Mouse (Mus musculus): ENCODE measurements around the gene Exoc6b. TPM values are rescaled to one million over a fixed set of nuclear protein-coding genes. Genes with fewer than 3 reads are reported as not detected.

Gene Exoc6b
- polyA plus RNA-seq, 1 experiment, result 5.8 TPM

DNA sequence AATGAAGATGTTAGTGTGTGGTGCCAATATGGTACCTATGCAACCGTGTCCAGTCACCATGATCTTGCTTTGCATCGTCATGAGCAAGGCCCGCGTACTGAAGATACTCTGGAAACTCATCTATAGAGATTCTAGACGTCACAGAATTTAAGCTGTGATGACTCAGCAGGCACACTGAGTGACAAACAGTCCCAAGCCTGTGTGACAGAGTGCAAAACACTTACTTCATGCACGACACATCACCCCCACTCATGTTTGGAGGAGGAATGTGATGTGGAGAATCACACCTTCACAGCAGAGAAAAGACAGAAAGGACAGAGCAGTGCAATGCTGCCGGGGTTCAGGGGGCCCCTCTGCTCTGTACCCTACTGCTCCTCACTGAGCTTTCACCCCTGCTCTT lies 261.8 kb downstream of the Exoc6b start:
- no peak for TF ChIP-seq POLR2A (IDR thresholded peaks at IDR 0.05; ENCODE audit: borderline replicate concordance, control insufficient read depth, low read depth, low read length)
- 84% methylated on average over 7 of the region's 7 CpGs for WGBS
- H3K27ac ChIP-seq (ENCODE audit: control insufficient read depth, insufficient read depth, low read depth, low read length, poor library complexity), result no peak overlapping the region
- H3K4me1 ChIP-seq (ENCODE audit: control insufficient read depth, insufficient read depth, low read length), result no peaks in the 10 kb centered on the region
- no peak overlapping the region for H3K4me3 ChIP-seq (replicated peaks; ENCODE audit: control insufficient read depth, low read depth, low read length)

DNA sequence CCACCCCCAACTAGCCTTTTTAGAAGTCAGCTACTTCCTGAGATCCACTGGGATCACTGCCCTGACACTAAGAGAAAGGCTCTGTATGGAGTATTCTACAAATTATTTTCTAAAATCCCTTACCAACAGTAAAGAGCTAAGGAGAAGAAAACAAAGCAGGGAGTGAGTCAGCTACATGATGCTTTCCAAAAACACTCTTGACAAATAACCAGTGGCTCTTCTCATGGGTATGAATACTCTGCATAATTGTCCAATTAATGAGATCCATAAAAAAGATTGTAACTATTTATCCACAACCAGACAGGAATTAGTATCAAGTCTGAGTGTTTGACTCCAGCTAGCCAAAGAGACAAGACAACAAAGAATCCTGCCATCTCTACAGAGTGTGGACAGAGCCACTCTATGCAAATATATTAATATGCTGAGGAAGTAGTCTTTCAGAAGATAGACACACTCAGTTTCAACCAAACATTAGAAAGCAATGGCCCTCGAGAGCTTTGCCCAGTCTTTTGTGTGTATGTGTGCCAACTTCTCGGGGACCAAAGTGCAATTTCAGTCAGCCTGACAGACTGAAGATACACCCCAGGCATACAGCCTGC lies 263.1 kb downstream of the Exoc6b start:
- WGBS, result 70% methylated on average over 2 of the region's 2 CpGs
- Histone ChIP-seq H3K4me3 (replicated peaks; ENCODE audit: control insufficient read depth, low read depth, low read length) (no peak overlapping the region), H3K4me1 (ENCODE audit: control insufficient read depth, insufficient read depth, low read length) (no peaks in the 10 kb centered on the region), H3K27ac (ENCODE audit: control insufficient read depth, insufficient read depth, low read depth, low read length, poor library complexity) (no peak overlapping the region)
- TF ChIP-seq POLR2A (IDR thresholded peaks at IDR 0.05; ENCODE audit: borderline replicate concordance, control insufficient read depth, low read depth, low read length), result no peak
- TF ChIP-seq CTCF (IDR thresholded peaks at IDR 0.05; ENCODE audit: control insufficient read depth, insufficient read depth, low read length), result no peak

DNA sequence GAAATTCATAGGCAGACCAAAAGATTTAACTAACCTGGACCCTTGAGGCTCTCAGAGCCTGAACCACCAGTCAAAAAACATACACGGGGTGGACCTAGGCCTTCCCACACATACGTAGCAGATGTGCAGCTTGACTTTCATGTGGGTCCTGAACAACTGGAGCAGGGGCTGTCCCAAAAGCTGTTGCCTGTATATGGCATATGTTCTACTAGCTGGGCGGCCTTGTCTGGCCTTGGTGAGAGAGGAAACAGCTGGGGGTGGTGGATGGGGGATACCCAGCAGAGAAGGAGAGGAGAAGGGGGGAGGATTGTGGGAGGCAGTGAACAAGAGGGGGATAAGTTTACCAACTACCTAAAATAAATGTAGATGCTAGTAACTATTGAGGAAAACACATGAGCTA lies 270.6 kb downstream of the Exoc6b start:
- H3K27ac ChIP-seq (ENCODE audit: control insufficient read depth, insufficient read depth, low read depth, low read length, poor library complexity), result no peak overlapping the region
- H3K4me1 ChIP-seq (ENCODE audit: control insufficient read depth, insufficient read depth, low read length), result no peaks in the 10 kb centered on the region
- no peak for TF ChIP-seq POLR2A (IDR thresholded peaks at IDR 0.05; ENCODE audit: borderline replicate concordance, control insufficient read depth, low read depth, low read length)
- WGBS, result 73% methylated on average over 3 of the region's 3 CpGs
- H3K4me3 ChIP-seq (replicated peaks; ENCODE audit: control insufficient read depth, low read depth, low read length), result no peak overlapping the region

DNA sequence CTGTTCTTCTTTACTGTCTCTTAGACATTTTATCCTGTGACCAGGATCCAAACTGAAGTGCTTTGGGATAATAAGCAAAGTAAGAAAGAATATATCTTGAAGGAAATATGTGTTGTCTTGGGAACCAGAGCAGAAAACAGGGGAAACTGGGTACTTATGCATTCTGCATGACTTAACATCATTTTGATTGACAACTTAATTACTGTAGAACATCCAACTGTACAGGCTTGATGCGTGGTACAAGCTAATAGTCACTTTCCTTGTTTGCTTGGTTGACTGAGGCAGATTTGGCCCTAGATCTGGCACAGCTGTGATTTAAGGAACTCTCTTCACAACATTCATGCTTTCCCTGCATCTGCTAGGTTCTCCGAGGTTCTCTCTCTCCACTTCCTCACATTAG lies 285.3 kb downstream of the Exoc6b start:
- WGBS, result 88% methylated on average over 2 of the region's 2 CpGs
- Histone ChIP-seq H3K4me3 (replicated peaks; ENCODE audit: control insufficient read depth, low read depth, low read length) (no peak overlapping the region), H3K27ac (ENCODE audit: control insufficient read depth, insufficient read depth, low read depth, low read length, poor library complexity) (no peak overlapping the region), H3K4me1 (ENCODE audit: control insufficient read depth, insufficient read depth, low read length) (no peaks in the 10 kb centered on the region)
- no peak for TF ChIP-seq CTCF (IDR thresholded peaks at IDR 0.05; ENCODE audit: control insufficient read depth, insufficient read depth, low read length)
- no peak for TF ChIP-seq POLR2A (IDR thresholded peaks at IDR 0.05; ENCODE audit: borderline replicate concordance, control insufficient read depth, low read depth, low read length)

DNA sequence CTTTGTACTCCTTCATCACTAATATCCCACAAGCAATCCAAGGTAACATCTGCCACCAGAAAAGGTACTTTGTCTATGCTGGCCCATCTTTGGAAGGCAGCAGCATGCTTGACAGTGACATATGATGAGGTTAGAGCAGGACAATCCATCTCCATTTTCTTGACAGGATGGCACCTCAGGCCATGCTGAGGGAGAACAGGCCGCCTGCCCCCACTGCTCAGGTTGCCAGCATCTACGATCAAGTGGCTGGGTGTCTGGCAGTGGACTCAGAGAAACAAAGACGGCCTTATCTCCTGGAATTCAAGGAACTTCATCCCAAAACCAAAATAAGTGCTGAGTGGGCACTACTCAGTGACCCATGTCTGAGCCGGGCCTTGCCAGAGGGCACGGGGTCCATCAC lies 289.3 kb downstream of the Exoc6b start:
- H3K4me1 ChIP-seq (ENCODE audit: control insufficient read depth, insufficient read depth, low read length), result no peaks in the 10 kb centered on the region

DNA sequence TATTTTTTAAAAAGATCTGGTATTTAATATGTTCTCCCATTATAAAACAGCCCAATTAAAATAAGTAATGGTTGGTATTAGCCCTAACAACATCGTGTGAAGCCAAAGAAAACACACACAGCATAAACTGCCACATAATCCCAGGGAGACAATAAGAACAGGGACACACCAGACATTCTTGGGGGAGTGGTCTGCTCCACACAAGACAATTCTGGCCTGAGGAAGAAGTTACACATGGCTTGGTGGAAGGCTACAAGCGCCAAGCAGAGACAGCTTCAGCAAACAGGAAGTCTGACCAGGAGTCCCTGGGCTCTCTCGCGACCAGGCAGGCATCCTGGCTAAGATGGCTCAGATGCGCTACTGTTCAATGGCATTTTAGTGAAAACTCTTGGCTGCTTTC lies 290.3 kb downstream of the Exoc6b start:
- 70% methylated on average over 5 of the region's 5 CpGs for WGBS
- no peak overlapping the region for H3K4me3 ChIP-seq (replicated peaks; ENCODE audit: control insufficient read depth, low read depth, low read length)
- TF ChIP-seq CTCF (IDR thresholded peaks at IDR 0.05; ENCODE audit: control insufficient read depth, insufficient read depth, low read length) (no peak), POLR2A (IDR thresholded peaks at IDR 0.05; ENCODE audit: borderline replicate concordance, control insufficient read depth, low read depth, low read length) (no peak)
- no peak overlapping the region for H3K27ac ChIP-seq (ENCODE audit: control insufficient read depth, insufficient read depth, low read depth, low read length, poor library complexity)
- no peaks in the 10 kb centered on the region for H3K4me1 ChIP-seq (ENCODE audit: control insufficient read depth, insufficient read depth, low read length)

More for the DNA sequence above, 289.3 kb downstream of the Exoc6b start:
- Histone ChIP-seq H3K4me3 (replicated peaks; ENCODE audit: control insufficient read depth, low read depth, low read length) (no peak overlapping the region), H3K27ac (ENCODE audit: control insufficient read depth, insufficient read depth, low read depth, low read length, poor library complexity) (no peak overlapping the region)
- TF ChIP-seq CTCF (IDR thresholded peaks at IDR 0.05; ENCODE audit: control insufficient read depth, insufficient read depth, low read length) (no peak), POLR2A (IDR thresholded peaks at IDR 0.05; ENCODE audit: borderline replicate concordance, control insufficient read depth, low read depth, low read length) (no peak)
- 76% methylated on average over 5 of the region's 5 CpGs for WGBS

DNA sequence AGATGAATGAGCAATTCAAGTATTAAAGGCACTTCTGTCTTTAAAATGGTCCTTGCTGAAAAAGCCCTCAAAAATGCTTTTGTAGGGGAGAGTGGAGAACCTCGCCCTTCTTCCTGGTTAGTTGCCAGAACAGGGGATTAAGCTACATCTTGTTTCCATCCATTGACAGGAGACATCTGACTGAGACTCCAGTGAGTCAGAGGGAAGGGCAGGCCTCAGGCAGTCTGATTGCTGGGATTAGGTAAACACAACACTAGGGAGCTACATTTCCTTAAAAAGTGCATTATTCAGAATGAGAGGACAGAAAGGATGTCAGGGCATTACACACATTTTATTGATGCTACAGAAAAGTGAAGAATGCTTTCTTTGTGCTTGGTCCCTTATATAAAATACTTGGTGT lies 293.4 kb downstream of the Exoc6b start:
- Histone ChIP-seq H3K4me1 (ENCODE audit: control insufficient read depth, insufficient read depth, low read length) (no peaks in the 10 kb centered on the region), H3K27ac (ENCODE audit: control insufficient read depth, insufficient read depth, low read depth, low read length, poor library complexity) (no peak overlapping the region), H3K4me3 (replicated peaks; ENCODE audit: control insufficient read depth, low read depth, low read length) (no peak overlapping the region)
- TF ChIP-seq POLR2A (IDR thresholded peaks at IDR 0.05; ENCODE audit: borderline replicate concordance, control insufficient read depth, low read depth, low read length), result no peak
- no peak for TF ChIP-seq CTCF (IDR thresholded peaks at IDR 0.05; ENCODE audit: control insufficient read depth, insufficient read depth, low read length)
- 83% methylated on average over 1 of the region's 1 CpGs for WGBS

DNA sequence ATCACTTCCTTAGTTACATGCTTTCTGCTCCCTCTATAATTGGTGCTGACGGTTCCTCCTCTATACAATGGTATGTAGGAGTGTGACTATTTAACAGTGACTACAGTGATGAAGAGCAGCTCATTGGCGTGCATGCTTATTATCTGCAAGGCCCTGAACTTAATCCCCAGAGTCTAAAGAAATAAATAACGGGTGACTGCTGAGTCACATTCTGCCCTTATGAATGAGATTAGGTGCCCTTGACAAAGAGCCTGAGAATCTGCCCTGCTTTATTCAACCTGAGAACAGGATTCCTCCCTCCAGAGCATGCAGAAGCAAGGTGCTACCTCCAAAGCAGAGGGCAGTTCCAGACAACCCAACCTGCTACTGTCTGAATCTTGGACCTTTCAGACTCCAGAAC lies 314.0 kb downstream of the Exoc6b start:
- Histone ChIP-seq H3K4me1 (ENCODE audit: control insufficient read depth, insufficient read depth, low read length) (no peaks in the 10 kb centered on the region), H3K27ac (ENCODE audit: control insufficient read depth, insufficient read depth, low read depth, low read length, poor library complexity) (no peak overlapping the region), H3K4me3 (replicated peaks; ENCODE audit: control insufficient read depth, low read depth, low read length) (no peak overlapping the region)
- TF ChIP-seq CTCF (IDR thresholded peaks at IDR 0.05; ENCODE audit: control insufficient read depth, insufficient read depth, low read length) (no peak), POLR2A (IDR thresholded peaks at IDR 0.05; ENCODE audit: borderline replicate concordance, control insufficient read depth, low read depth, low read length) (no peak)
- WGBS, result 76% methylated on average over 3 of the region's 3 CpGs

DNA sequence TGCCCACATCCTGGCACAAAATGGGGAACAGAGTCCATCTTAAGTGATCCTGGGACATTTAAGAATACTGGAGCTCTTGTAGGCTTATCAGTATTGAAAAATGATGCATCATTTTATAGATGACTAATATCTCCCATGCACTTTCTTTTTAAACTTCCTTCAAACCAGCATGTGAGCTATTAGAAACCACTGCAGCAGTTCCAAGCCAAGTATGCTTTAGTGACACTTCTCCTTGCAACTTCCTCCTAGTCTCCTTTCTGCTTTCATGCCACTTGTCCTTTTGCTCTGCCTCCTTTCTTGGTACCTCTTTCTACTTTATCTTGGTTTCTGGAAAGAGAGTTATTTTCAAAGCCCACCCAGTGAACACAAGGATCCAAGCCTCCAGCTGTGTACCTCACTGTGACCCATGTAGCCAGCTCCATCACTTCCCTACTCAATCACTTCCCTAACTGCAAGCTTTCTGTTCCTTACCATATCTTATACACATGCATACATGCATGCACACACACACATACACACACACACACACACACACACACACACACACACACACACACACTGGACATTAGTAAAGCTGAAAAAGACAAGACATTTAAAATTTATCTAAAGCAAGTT lies 316.4 kb downstream of the Exoc6b start:
- Histone ChIP-seq H3K4me3 (replicated peaks; ENCODE audit: control insufficient read depth, low read depth, low read length) (no peak overlapping the region), H3K4me1 (ENCODE audit: control insufficient read depth, insufficient read depth, low read length) (no peaks in the 10 kb centered on the region), H3K27ac (ENCODE audit: control insufficient read depth, insufficient read depth, low read depth, low read length, poor library complexity) (no peak overlapping the region)
- TF ChIP-seq POLR2A (IDR thresholded peaks at IDR 0.05; ENCODE audit: borderline replicate concordance, control insufficient read depth, low read depth, low read length) (no peak), CTCF (IDR thresholded peaks at IDR 0.05; ENCODE audit: control insufficient read depth, insufficient read depth, low read length) (no peak)

Measured in bone marrow, adult 2 months (tissue).